Mouse (Mus musculus): ENCODE results near the gene Sv2c. TPM values are rescaled to one million over a fixed set of nuclear protein-coding genes. Genes with fewer than 3 reads are reported as not detected.

Gene Sv2c
- polyA plus RNA-seq, 1 experiment from 2014 or later: 3.0 TPM

DNA sequence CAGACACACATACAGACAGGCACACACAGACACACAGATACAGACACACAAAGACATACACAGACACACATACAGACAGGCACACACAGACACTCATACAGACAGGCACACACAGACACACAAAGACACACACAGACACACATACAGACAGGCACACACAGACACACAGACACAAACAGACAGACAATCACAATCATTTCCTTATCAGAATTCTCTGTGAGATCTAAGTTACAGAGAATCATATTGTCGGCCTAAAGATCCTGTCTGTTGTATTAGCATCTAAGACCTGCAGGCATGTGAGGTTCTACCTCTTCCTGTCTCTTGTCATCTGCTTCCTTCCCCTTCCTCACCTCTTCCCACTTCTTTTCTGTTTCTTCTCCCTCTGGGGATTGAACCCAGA is 168.7 kb downstream of the Sv2c start:
- Histone ChIP-seq H3K36me3 (no peaks in the 10 kb centered on the region), H3K9me3 (no peaks in the 10 kb centered on the region), H3K27ac (replicated peaks) (no peak overlapping the region), H3K27me3 (no peaks in the 10 kb centered on the region), H3K4me2 (replicated peaks) (no peak overlapping the region), H3K4me3 (no peak overlapping the region), H3K4me1 (peaks cover 33% of the 10 kb centered on the region), H3K9ac (replicated peaks) (no peak overlapping the region)
- WGBS: 76% methylated on average over 1 of the region's 1 CpGs
- ATAC-seq (replicated peaks): no peak

DNA sequence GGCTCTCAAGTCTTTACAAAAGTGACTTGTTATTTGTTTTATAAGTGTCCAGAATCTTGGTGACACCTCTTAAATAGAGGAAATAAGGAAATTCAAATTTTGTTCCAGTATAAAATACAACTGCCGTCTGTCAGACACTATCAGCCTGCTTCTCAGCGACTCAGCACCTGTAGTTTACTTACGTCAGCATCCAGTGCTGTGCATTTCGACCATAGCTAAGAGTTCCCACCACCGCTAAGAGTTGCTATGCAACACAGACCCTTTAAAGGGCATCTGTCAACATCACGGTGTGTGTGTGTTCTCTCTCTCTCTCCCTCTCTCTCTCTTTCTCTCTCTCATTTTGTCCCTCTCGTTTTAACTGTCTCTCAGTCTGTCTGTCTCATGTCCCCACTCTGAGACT is 170.5 kb downstream of the Sv2c start:
- peaks cover 33% of the 10 kb centered on the region for H3K4me1 ChIP-seq
- peak overlapping the region; percentile 42; the same call in 1 of the 2 replicates for H3K4me3 ChIP-seq

DNA sequence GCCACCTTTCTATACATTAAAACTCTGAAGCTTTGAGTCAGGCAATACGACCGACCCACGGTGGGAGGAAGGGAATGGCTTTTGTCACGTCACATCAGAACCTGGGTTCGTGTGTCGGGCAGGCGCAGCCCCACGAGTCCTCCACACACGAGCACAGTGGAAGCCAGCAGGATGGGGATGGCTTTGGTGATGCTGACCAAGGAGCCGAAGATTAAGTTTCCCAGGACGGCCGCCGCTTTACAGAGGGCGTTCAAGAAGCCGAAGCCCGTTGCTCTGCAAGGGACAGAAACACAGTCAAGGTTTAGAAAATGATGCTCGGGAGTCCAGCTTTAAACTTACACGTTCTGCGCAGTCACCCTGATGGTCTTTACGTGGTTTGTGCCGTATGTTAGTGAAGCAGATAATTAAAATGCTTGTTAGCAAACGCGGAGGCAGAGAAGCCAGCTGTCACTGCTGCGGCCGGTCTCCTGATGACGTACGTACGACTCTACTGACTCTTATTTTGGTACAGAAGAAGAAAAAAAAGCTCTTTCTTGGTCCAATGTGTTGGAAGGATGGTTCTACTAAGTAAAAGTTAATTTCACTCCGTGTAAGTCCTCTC is 171.1 kb downstream of the Sv2c start:
- ATAC-seq (replicated peaks): peak; percentile 65
- 4% methylated on average over 29 of the region's 29 CpGs for WGBS
- no peaks in the 10 kb centered on the region for H3K9me3 ChIP-seq

More for the DNA sequence above, 170.5 kb downstream of the Sv2c start:
- 22% methylated on average over 7 of the region's 7 CpGs for WGBS
- ATAC-seq (replicated peaks): 0 out of 2 replicates have a peak, but pooled peaks have one; percentile 37
- Histone ChIP-seq H3K36me3 (no peaks in the 10 kb centered on the region), H3K9ac (replicated peaks) (no peak overlapping the region), H3K27ac (replicated peaks) (no peak overlapping the region), H3K27me3 (no peaks in the 10 kb centered on the region), H3K4me2 (replicated peaks) (peak overlapping the region; percentile 80), H3K9me3 (no peaks in the 10 kb centered on the region)

DNA sequence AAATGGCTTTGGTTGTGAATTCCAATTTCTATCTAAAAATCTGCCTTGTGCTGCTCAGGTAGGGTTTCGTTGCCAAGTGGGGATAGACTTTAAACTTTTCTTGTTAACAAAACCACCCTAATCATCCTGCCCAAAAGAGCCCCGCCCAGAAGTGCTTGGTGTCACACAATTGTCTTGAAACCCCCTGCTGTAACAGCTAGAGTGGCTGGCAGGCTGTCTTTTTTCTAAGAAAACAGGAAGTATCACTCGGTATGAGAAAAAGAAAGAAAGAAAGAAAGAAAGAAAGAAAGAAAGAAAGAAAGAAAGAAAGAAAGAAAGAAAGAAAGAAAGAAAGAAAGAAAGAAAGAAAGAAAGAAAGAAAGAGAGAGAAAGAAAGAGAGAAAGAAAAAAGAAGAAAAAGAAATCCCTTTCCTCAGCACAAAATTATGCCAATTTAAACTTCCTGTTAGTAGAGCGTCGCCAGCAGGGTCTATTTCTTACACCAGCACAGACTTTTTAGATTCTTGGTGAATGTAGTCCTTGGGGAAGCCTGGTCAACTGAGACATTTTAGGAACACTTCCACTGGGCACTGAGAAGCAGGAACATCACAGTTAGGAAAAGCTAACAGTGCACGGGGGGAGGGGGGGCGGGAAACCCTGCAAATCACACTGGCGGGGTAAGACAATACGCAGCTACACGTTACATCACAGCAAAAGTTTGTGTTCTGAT is 171.7 kb downstream of the Sv2c start:
- Histone ChIP-seq H3K27me3 (no peaks in the 10 kb centered on the region), H3K4me2 (replicated peaks) (peak overlapping the region; percentile 80), H3K4me1 (peaks cover 33% of the 10 kb centered on the region), H3K36me3 (no peaks in the 10 kb centered on the region), H3K4me3 (peak overlapping the region; percentile 42), H3K9ac (replicated peaks) (peak overlapping the region; percentile 39; the same call in 1 of the 2 replicates), H3K9me3 (no peaks in the 10 kb centered on the region), H3K27ac (replicated peaks) (no peak overlapping the region)
- ATAC-seq (replicated peaks): no peak
- WGBS: 4% methylated on average over 10 of the region's 10 CpGs

More for the DNA sequence above, 171.1 kb downstream of the Sv2c start:
- no peaks in the 10 kb centered on the region for H3K27me3 ChIP-seq
- H3K27ac ChIP-seq (replicated peaks): no peak overlapping the region
- peak overlapping the region; percentile 80 for H3K4me2 ChIP-seq (replicated peaks)
- H3K9ac ChIP-seq (replicated peaks): peak overlapping the region; percentile 39
- peak overlapping the region; percentile 42 for H3K4me3 ChIP-seq
- H3K36me3 ChIP-seq: no peaks in the 10 kb centered on the region
- H3K4me1 ChIP-seq: peaks cover 33% of the 10 kb centered on the region

DNA sequence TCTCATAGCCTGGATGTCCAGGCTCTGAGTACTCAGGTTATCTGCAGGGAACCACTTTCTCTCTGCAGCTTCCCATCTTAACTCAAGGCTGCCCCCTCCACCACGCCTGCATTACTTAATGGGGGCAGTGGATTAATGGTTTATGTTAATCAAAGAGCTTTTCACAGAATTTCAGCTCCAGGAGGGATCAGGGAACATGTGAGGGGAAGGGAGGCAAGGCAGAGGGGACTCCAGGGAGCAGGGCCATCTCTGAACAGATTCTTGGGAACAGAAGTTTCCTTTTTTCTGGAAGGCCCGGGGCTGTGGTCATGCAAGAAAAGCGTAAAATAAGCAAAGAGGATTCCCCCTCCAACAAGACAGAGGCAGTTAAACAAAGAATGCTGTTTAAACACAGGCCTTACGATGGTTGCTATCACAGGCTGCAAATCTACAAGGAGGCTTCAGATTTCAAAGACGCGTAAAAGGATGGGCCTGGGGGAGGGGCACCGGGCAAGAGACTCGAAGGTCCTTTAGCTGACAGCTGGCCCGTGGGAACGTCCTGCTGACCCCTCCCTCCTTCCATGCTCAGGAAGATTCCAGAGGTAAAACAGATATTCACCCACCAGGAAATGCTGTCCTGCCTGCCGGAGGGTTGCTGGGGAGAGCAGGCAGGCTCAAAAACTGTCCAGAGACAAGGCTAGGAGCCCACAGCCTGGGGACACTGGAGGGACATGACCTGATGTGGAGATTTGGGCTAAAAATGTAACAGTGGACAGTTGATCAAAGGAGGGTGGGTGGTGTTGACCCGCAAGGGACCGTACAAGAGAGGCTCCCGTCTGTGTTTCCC is 172.5 kb downstream of the Sv2c start:
- Histone ChIP-seq H3K27ac (replicated peaks) (no peak overlapping the region), H3K9ac (replicated peaks) (no peak overlapping the region), H3K36me3 (no peaks in the 10 kb centered on the region), H3K4me2 (replicated peaks) (no peak overlapping the region), H3K9me3 (no peaks in the 10 kb centered on the region), H3K4me3 (no peak overlapping the region), H3K27me3 (no peaks in the 10 kb centered on the region), H3K4me1 (peaks cover 33% of the 10 kb centered on the region)
- no peak for ATAC-seq (replicated peaks)
- 10% methylated on average over 14 of the region's 14 CpGs for WGBS

DNA sequence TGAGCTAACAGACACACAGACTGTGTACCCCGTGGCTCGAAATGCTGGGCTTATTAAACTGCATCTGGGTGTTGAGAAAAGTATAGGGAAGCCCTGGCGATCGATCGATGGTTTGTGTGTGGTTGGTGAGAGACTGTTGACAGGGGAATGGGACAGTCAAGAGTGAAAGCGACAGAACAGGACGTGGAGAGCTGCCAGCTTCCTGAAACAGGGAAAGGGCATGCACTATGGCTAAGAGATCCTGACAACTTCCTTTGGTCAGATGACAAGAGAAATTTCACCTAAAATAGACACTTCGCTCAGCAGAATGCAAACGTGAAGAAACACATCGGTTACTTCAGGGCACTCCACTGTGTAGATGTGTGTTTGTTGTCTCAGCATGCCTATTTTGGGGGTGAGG is 175.2 kb downstream of the Sv2c start:
- Histone ChIP-seq H3K9me3 (no peaks in the 10 kb centered on the region), H3K36me3 (no peaks in the 10 kb centered on the region), H3K4me3 (no peak overlapping the region), H3K4me2 (replicated peaks) (no peak overlapping the region), H3K9ac (replicated peaks) (no peak overlapping the region), H3K27me3 (no peaks in the 10 kb centered on the region), H3K4me1 (peaks cover 29% of the 10 kb centered on the region), H3K27ac (replicated peaks) (no peak overlapping the region)
- no peak for ATAC-seq (replicated peaks)
- WGBS: 84% methylated on average over 10 of the region's 10 CpGs

DNA sequence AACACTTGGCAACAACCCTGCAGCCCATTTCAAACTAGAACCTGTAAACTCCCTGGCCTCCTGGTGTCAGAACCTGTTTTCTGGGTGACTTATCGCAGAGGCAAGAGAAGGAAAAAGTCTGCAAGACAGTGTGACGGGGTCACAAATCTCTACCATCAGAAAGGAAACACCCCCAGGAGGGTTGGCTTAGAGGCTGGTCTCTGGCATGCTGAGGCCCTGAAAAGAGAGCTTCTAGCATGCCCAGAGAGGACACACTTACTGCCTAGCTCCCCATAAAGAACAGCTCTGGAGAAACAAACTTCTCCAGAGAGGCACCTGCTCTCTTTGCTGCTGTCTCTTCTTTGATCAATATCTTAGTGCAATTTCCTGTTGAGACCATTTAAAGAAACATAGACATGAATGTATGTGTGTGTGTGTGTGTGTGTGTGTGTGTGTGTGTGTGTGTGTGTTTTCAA is 176.0 kb downstream of the Sv2c start:
- 85% methylated on average over 2 of the region's 2 CpGs for WGBS
- Histone ChIP-seq H3K27ac (replicated peaks) (no peak overlapping the region), H3K4me2 (replicated peaks) (no peak overlapping the region), H3K27me3 (no peaks in the 10 kb centered on the region), H3K9ac (replicated peaks) (no peak overlapping the region), H3K4me1 (peaks cover 22% of the 10 kb centered on the region), H3K36me3 (no peaks in the 10 kb centered on the region), H3K4me3 (no peak overlapping the region), H3K9me3 (no peaks in the 10 kb centered on the region)
- no peak for ATAC-seq (replicated peaks)

DNA sequence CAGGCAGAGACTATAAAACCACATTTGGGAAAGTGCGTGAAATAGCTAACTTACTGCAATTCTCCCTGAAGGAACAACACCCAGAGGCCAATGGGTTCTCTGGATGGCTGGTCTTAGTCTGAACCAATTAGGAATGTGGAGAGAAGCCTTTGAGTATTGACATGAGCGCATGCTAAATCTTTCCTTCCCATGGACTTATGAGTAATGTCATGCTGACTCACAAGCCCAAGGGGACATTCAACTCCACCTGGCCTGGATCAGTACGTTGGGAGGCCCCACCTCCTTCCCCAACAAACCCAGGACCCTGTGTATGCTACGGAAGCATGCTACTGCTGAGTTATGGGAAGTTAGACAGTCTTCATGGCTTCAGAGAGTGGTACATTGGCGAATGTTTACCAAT is 177.2 kb downstream of the Sv2c start:
- H3K4me3 ChIP-seq: no peak overlapping the region
- no peak overlapping the region for H3K4me2 ChIP-seq (replicated peaks)
- peaks cover 12% of the 10 kb centered on the region for H3K4me1 ChIP-seq
- H3K27me3 ChIP-seq: no peaks in the 10 kb centered on the region
- WGBS: 88% methylated on average over 5 of the region's 5 CpGs
- no peaks in the 10 kb centered on the region for H3K36me3 ChIP-seq
- no peak for ATAC-seq (replicated peaks)
- H3K27ac ChIP-seq (replicated peaks): no peak overlapping the region
- H3K9me3 ChIP-seq: no peaks in the 10 kb centered on the region
- no peak overlapping the region for H3K9ac ChIP-seq (replicated peaks)

DNA sequence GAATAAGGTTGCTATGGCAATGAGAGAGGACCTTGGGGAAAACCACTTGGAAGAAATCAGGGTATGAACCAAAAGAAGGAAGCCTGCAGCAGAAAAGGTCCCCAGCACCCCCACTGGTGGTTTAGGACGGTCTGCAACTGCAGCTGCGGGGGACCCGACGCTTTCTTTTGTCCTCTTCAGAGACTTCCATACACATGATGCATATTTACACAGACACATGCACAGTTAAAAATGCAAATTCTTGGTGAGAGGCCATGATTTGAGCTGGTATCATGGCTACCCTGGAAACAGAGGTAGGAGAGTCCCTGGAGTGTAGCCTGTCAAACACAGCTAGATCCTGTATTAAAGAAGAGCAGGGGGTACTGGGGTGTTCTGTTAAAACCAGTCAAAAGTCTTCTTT is 178.7 kb downstream of the Sv2c start:
- no peaks in the 10 kb centered on the region for H3K9me3 ChIP-seq
- no peak overlapping the region for H3K4me2 ChIP-seq (replicated peaks)
- no peak overlapping the region for H3K9ac ChIP-seq (replicated peaks)
- no peaks in the 10 kb centered on the region for H3K36me3 ChIP-seq
- 0 out of 2 replicates have a peak, but pooled peaks have one; percentile 23 for ATAC-seq (replicated peaks)
- 42% methylated on average over 4 of the region's 4 CpGs for WGBS
- no peak overlapping the region for H3K27ac ChIP-seq (replicated peaks)
- H3K4me1 ChIP-seq: 0 out of 2 replicates have a peak, but pooled peaks cover 4% of the 10 kb centered on the region
- no peak overlapping the region for H3K4me3 ChIP-seq
- H3K27me3 ChIP-seq: no peaks in the 10 kb centered on the region

DNA sequence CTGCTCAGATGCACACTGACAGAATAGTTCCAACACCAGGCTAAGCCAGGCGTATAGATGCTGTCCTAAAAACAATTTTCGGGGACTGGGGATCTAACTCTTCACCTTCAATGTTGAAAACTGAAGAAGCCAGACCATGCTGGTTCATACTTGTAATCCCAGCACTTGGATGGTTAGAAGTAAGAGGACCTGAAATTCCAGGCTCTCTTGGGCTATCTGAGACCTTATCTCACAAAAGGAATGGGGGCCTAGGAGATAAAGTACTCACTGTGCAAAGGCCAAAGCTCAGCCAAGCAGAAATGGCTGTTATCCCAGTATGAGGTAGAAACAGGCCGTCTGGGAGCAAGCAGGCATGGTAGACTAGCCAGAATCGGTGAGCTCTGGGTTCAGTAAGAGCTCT is 180.1 kb downstream of the Sv2c start:
- H3K9ac ChIP-seq (replicated peaks): no peak overlapping the region

DNA sequence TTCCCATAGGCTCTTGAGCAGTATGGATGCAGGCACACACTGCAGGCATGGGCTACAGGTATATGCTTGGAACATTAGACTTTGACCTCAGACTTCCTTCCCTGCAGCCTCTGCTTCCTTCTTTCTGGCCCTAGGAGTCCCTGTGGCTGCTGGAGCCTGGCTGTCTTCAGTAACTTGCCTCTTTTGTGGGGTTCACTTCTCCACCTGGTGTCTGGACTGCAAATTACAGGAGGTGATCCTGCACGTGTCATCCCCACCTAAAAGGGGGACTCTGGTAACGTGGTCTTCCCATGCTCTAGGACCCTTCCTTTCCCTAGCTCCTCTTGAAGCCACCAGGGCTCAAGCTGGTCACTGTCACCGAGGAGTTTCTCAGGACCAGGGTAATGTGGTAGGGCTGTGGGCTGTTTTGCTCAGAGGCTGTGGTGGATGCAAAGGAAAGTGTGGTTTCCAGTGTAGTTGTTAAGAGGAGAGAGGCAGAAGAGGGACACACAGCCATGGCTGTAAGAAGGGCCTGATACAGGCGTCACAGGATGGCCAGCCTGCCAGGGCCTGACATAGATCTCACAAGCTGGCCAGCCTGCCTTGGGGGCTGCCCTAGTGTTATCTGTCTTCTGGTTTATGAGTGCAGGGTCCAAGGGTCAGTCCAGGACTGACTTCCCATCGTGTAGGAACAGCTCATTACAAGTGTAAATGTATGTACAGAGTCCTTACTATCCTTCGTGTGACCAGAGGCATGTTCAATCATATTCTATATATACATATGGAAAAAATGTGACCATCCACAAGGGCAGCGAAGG is 181.1 kb downstream of the Sv2c start:
- Histone ChIP-seq H3K9me3 (no peaks in the 10 kb centered on the region), H3K27ac (replicated peaks) (no peak overlapping the region), H3K9ac (replicated peaks) (no peak overlapping the region), H3K27me3 (no peaks in the 10 kb centered on the region), H3K4me2 (replicated peaks) (no peak overlapping the region), H3K4me3 (no peak overlapping the region), H3K4me1 (0 out of 2 replicates have a peak, but pooled peaks cover 4% of the 10 kb centered on the region), H3K36me3 (no peaks in the 10 kb centered on the region)
- 67% methylated on average over 7 of the region's 7 CpGs for WGBS
- ATAC-seq (replicated peaks): no peak; the same call in 1 of the 2 replicates

More for the DNA sequence above, 180.1 kb downstream of the Sv2c start:
- no peak for ATAC-seq (replicated peaks)
- H3K27ac ChIP-seq (replicated peaks): no peak overlapping the region
- H3K4me3 ChIP-seq: no peak overlapping the region
- no peak overlapping the region for H3K4me2 ChIP-seq (replicated peaks)
- H3K27me3 ChIP-seq: no peaks in the 10 kb centered on the region
- H3K36me3 ChIP-seq: no peaks in the 10 kb centered on the region
- no peaks in the 10 kb centered on the region for H3K9me3 ChIP-seq
- WGBS: 79% methylated on average over 4 of the region's 4 CpGs
- H3K4me1 ChIP-seq: 0 out of 2 replicates have a peak, but pooled peaks cover 4% of the 10 kb centered on the region

Measured in forebrain, embryonic 15.5 days (tissue).